Mouse (Mus musculus) stomach, embryonic 14.5 days (tissue): ENCODE results near the gene Fstl3. TPM values are rescaled to one million over a fixed set of nuclear protein-coding genes. Genes with fewer than 3 reads are reported as not detected.

ENCODE experiments used
- ATAC-seq: fragments of 200-750 bp; cut with Nextera tagmentation; 2 replicates; pipeline ENCODE4 v1.8.0; 2017; ENCODE audit warnings: low read depth, moderate TSS enrichment; ENCODE audit not compliant: insufficient number of reproducible peaks, insufficient read depth, low FRiP score
- H3K27ac ChIP-seq: fragments of 300-500 bp; sonication (generic); 2 replicates; pipeline ENCODE4 v1.5.1; 2014; ENCODE audit warnings: mild to moderate bottlenecking, low read length, moderate library complexity, mixed read lengths
- H3K27me3 ChIP-seq: fragments of 300-500 bp; sonication (generic); 2 replicates; pipeline ENCODE4 v1.6.1; 2014; ENCODE audit warnings: low read length, control low read depth, mixed read lengths; ENCODE audit not compliant: control insufficient read depth, insufficient read depth
- H3K36me3 ChIP-seq: fragments of 300-500 bp; sonication (generic); 2 replicates; pipeline ENCODE4 v1.6.1; 2014; ENCODE audit warnings: mild to moderate bottlenecking, control low read depth, low read length, moderate library complexity, mixed read lengths; ENCODE audit not compliant: control insufficient read depth, insufficient read depth
- H3K4me1 ChIP-seq: fragments of 300-500 bp; sonication (generic); 2 replicates; pipeline ENCODE4 v1.6.1; 2014; ENCODE audit warnings: low read length, control low read depth, mixed read lengths; ENCODE audit not compliant: control insufficient read depth, insufficient read depth
- H3K4me2 ChIP-seq: fragments of 300-500 bp; sonication (generic); replicated peaks from 2 replicates; pipeline ENCODE4 v1.6.1; 2014; ENCODE audit warnings: low read depth, low read length, control low read depth
- H3K4me3 ChIP-seq: fragments of 300-500 bp; sonication (generic); 2 replicates; pipeline ENCODE4 v1.5.1; 2014; ENCODE audit warnings: low read depth, low read length, control low read depth
- H3K9ac ChIP-seq: fragments of 300-500 bp; sonication (generic); replicated peaks from 2 replicates; pipeline ENCODE4 v1.6.1; 2014; ENCODE audit warnings: low read depth, mild to moderate bottlenecking, control low read depth, low read length, moderate library complexity, mixed read lengths
- H3K9me3 ChIP-seq: fragments of 300-500 bp; sonication (generic); 2 replicates; pipeline ENCODE4 v1.6.1; 2016; ENCODE audit warnings: low read depth, low read length, control low read depth; ENCODE audit not compliant: control insufficient read depth
- WGBS: fragments of 180-500 bp; shearing (Covaris S2); extraction: QIAGEN DNeasy Blood & Tissue Kit; methylation state at CpG from one replicate; pipeline ENCODE4 v1.1.7; 2014; 5-methylcytosine and 5-hydroxymethylcytosine counted together
- polyA plus RNA-seq: library from polyadenylated mRNA; unstranded; fragments of >200 nt; fragmentation: Nextera tagmentation; extraction: Ambion mirVana; gene quantifications from 2 replicates; pipeline ENCODE4 v1.2.1, GENCODE M21; 2014

Fstl3 gene
- 8.7 and 9.0 TPM in 2 replicates for polyA plus RNA-seq

GRCm38 (mm10) chr10:79777103-79777531, at the start of gene Fstl3:
Gene Fstl3, plus strand, starts transcription at chr10:79777272.
- Histone ChIP-seq H3K27me3 (no peaks in the 10 kb centered on the region), H3K4me2 (peak within 1 kb of the TSS; percentile 77), H3K4me1 (peaks cover 30% of the 10 kb centered on the region), H3K27ac (peak within 1 kb of the TSS; percentile 63; the same call in 1 of the 2 replicates), H3K4me3 (peak within 1 kb of the TSS; percentile 50), H3K9me3 (no peaks in the 10 kb centered on the region), H3K36me3 (no peaks in the 10 kb centered on the region), H3K9ac (peak within 1 kb of the TSS; percentile 42)
- ATAC-seq, result no peak
- WGBS, result under 1% methylated on average over 39 of the region's 39 CpGs

GRCm38 (mm10) chr10:79728323-79729249, 48.5 kb upstream of the Fstl3 start:
- H3K9me3 ChIP-seq, result no peaks in the 10 kb centered on the region
- H3K27ac ChIP-seq, result no peak overlapping the region
- H3K9ac ChIP-seq, result no peak overlapping the region
- no peaks in the 10 kb centered on the region for H3K4me1 ChIP-seq
- no peak overlapping the region for H3K4me2 ChIP-seq
- 68% methylated on average over 28 of the region's 28 CpGs for WGBS
- no peak for ATAC-seq
- H3K36me3 ChIP-seq, result no peaks in the 10 kb centered on the region
- H3K27me3 ChIP-seq, result no peaks in the 10 kb centered on the region
- H3K4me3 ChIP-seq, result no peak overlapping the region

DNA sequence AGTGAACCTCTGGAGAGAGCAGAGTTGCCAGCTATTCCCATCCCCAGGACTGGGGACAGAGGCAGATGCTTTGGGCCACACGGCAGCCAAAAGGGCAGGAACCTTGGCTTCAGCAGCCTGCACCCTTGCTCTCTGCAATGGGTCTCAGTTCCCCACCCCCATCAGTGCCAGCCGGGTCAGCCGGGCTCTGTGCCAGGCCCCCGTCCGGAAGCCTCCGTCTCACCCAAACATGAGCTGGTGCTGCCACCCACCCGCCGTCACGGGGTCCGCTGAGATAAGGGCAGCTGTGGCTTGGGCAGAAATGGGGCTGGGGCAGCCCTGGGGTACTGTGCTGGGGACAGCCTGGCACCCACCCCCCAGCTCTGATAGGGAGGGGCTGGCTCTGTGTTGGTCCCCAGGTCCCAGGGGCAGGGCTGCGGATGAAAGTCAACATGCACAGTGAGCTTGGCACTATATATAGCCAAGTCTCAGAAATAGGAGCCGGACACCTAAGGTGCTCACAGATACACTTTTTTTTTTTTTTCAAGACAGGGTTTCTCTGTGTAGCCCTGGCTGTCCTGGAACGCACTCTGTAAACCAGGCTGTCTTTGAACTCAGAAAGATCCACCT, 47.6 kb upstream of the Fstl3 start:
- H3K9ac ChIP-seq, result no peak overlapping the region
- H3K27ac ChIP-seq, result no peak overlapping the region
- H3K4me3 ChIP-seq, result no peak overlapping the region
- WGBS, result 78% methylated on average over 13 of the region's 13 CpGs
- ATAC-seq, result no peak
- H3K9me3 ChIP-seq, result no peaks in the 10 kb centered on the region
- no peaks in the 10 kb centered on the region for H3K4me1 ChIP-seq
- H3K4me2 ChIP-seq, result no peak overlapping the region
- no peaks in the 10 kb centered on the region; the same call in 1 of the 2 replicates for H3K36me3 ChIP-seq
- H3K27me3 ChIP-seq, result no peaks in the 10 kb centered on the region

GRCm38 (mm10) chr10:79732500-79732899, 44.6 kb upstream of the Fstl3 start:
- Histone ChIP-seq H3K9ac (no peak overlapping the region), H3K4me1 (no peaks in the 10 kb centered on the region), H3K4me2 (no peak overlapping the region), H3K27me3 (no peaks in the 10 kb centered on the region), H3K27ac (no peak overlapping the region), H3K9me3 (peaks cover 24% of the 10 kb centered on the region), H3K4me3 (no peak overlapping the region), H3K36me3 (peaks cover 20% of the 10 kb centered on the region)
- ATAC-seq, result no peak
- WGBS, result 94% methylated on average over 1 of the region's 1 CpGs

DNA sequence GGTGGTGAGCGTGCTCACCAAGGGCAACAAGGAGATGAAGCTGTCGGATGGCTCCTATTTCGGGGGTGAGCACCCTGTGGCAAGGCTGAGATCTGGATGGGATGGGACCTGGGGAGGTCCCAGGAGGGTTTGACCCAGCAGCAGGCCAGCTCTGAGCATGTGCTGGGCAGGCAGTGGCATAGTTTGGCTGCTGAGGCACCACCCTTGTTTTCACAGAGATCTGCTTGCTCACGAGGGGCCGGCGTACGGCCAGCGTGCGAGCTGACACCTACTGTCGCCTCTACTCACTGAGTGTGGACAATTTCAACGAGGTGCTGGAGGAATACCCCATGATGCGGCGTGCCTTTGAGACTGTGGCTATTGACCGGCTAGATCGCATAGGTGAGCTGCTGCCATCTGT, 43.2 kb upstream of the Fstl3 start:
- 95% methylated on average over 15 of the region's 15 CpGs for WGBS
- ATAC-seq, result no peak
- H3K4me2 ChIP-seq, result no peak overlapping the region
- H3K27ac ChIP-seq, result no peak overlapping the region
- no peak overlapping the region for H3K9ac ChIP-seq
- no peak overlapping the region for H3K4me3 ChIP-seq
- H3K36me3 ChIP-seq, result peaks cover 34% of the 10 kb centered on the region
- H3K4me1 ChIP-seq, result no peaks in the 10 kb centered on the region
- H3K9me3 ChIP-seq, result peaks cover 37% of the 10 kb centered on the region
- no peaks in the 10 kb centered on the region for H3K27me3 ChIP-seq

GRCm38 (mm10) chr10:79735361-79735760, 41.7 kb upstream of the Fstl3 start:
- H3K36me3 ChIP-seq, result peaks cover 49% of the 10 kb centered on the region
- no peaks in the 10 kb centered on the region for H3K27me3 ChIP-seq
- H3K9ac ChIP-seq, result no peak overlapping the region
- no peak for ATAC-seq
- H3K4me2 ChIP-seq, result no peak overlapping the region
- no peak overlapping the region for H3K27ac ChIP-seq
- H3K4me3 ChIP-seq, result no peak overlapping the region
- no peaks in the 10 kb centered on the region for H3K4me1 ChIP-seq
- H3K9me3 ChIP-seq, result peaks cover 52% of the 10 kb centered on the region
- WGBS, result 31% methylated on average over 52 of the region's 52 CpGs

GRCm38 (mm10) chr10:79736706-79737105, 40.4 kb upstream of the Fstl3 start:
- no peaks in the 10 kb centered on the region for H3K4me1 ChIP-seq
- H3K4me2 ChIP-seq, result no peak overlapping the region
- H3K4me3 ChIP-seq, result no peak overlapping the region
- no peak overlapping the region for H3K9ac ChIP-seq
- no peak for ATAC-seq
- peaks cover 62% of the 10 kb centered on the region for H3K36me3 ChIP-seq
- H3K27ac ChIP-seq, result no peak overlapping the region
- H3K27me3 ChIP-seq, result no peaks in the 10 kb centered on the region
- 82% methylated on average over 14 of the region's 14 CpGs for WGBS
- peaks cover 59% of the 10 kb centered on the region for H3K9me3 ChIP-seq

- Histone ChIP-seq H3K4me3 (no peak overlapping the region), H3K27me3 (no peaks in the 10 kb centered on the region), H3K9me3 (peaks cover 59% of the 10 kb centered on the region), H3K27ac (no peak overlapping the region), H3K36me3 (peaks cover 73% of the 10 kb centered on the region), H3K4me2 (no peak overlapping the region), H3K4me1 (no peaks in the 10 kb centered on the region), H3K9ac (no peak overlapping the region)
- WGBS, result 92% methylated on average over 10 of the region's 10 CpGs
- ATAC-seq, result no peak
Observed at GRCm38 (mm10) chr10:79738259-79738658, 38.8 kb upstream of the Fstl3 start.
